Mouse (Mus musculus): ENCODE measurements around the gene Pdx1. TPM values are rescaled to one million over a fixed set of nuclear protein-coding genes. Genes with fewer than 3 reads are reported as not detected.

Pdx1 gene
- polyA plus RNA-seq (2015; fragmentation: Nextera tagmentation; extraction: Ambion mirVana), result not detected in 2 replicates

- no peak for ATAC-seq (ENCODE audit: low FRiP score)
- H3K27ac ChIP-seq (replicated peaks), result no peak within 1 kb of the TSS
- H3K4me3 ChIP-seq (replicated peaks), result no peak within 1 kb of the TSS
- H3K27me3 ChIP-seq (replicated peaks), result peaks cover 93% of the 10 kb centered on the region
- no peak within 1 kb of the TSS for H3K4me2 ChIP-seq
- H3K4me1 ChIP-seq, result no peaks in the 10 kb centered on the region
- no peaks in the 10 kb centered on the region for H3K36me3 ChIP-seq
- under 1% methylated on average over 44 of the region's 44 CpGs for WGBS
- no peak within 1 kb of the TSS for H3K9ac ChIP-seq (replicated peaks)
- H3K9me3 ChIP-seq (replicated peaks), result no peaks in the 10 kb centered on the region
Observed at GRCm38 (mm10) chr5:147269926-147270672, at the start of gene Pdx1. Gene Pdx1, plus strand, starts transcription at chr5:147269959.

DNA sequence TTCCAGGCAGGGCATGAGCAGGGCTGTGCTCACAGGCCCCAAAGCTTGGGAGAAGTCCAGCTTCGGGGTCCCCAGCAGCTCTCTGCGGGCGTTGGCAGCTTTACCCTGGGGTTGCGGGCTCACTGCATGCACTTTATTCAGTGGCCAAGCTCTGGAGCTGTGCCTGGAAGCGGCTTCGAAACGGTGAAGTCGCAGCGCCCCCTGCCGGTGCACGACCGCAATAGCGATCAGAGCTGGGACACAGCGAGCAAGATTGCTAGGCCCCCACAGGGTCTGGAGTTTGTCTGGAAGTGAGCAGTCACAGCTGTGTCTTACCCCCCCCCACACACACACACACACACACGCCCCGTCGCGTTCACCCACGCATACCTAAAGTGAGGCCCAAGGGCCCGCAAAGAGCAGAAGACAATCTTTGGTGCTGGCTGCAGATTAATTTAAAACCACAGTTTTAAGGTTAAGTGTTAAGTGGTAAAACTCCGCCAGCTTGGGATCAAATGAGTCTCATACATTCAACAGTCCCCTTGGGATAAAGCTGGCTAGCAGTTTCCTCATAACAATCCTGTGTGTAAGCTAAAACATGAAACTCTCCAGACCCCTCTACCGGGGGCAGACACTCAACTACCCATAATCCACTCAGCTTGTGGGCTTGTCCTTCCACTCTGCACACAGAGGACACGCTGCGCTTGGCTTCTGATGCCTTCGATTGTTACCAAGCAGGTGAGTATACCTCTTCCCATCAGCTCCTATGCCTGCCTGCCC, 42.2 kb upstream of the Pdx1 start:
- H3K4me3 ChIP-seq (replicated peaks), result no peak overlapping the region
- H3K4me1 ChIP-seq, result peaks cover 14% of the 10 kb centered on the region
- H3K36me3 ChIP-seq, result no peaks in the 10 kb centered on the region
- peak overlapping the region; percentile 27; the same call in 1 of the 2 replicates for H3K4me2 ChIP-seq
- 17% methylated on average over 25 of the region's 25 CpGs for WGBS
- H3K27ac ChIP-seq (replicated peaks), result no peak overlapping the region
- H3K9ac ChIP-seq (replicated peaks), result no peak overlapping the region
- ATAC-seq (ENCODE audit: low FRiP score), result peak; percentile 59; the same call in 1 of the 2 replicates
- peaks cover 51% of the 10 kb centered on the region for H3K27me3 ChIP-seq (replicated peaks)
- H3K9me3 ChIP-seq (replicated peaks), result no peaks in the 10 kb centered on the region

- H3K9me3 ChIP-seq (replicated peaks), result no peaks in the 10 kb centered on the region
- no peak overlapping the region for H3K4me2 ChIP-seq
- H3K4me3 ChIP-seq (replicated peaks), result no peak overlapping the region
- H3K36me3 ChIP-seq, result no peaks in the 10 kb centered on the region
- ATAC-seq (ENCODE audit: low FRiP score), result no peak
- H3K27me3 ChIP-seq (replicated peaks), result no peaks in the 10 kb centered on the region
- WGBS, result 55% methylated on average over 21 of the region's 21 CpGs
- H3K9ac ChIP-seq (replicated peaks), result no peak overlapping the region
- no peak overlapping the region for H3K27ac ChIP-seq (replicated peaks)
- no peaks in the 10 kb centered on the region for H3K4me1 ChIP-seq
Observed at GRCm38 (mm10) chr5:147235406-147236309, 34.1 kb upstream of the Pdx1 start.

DNA sequence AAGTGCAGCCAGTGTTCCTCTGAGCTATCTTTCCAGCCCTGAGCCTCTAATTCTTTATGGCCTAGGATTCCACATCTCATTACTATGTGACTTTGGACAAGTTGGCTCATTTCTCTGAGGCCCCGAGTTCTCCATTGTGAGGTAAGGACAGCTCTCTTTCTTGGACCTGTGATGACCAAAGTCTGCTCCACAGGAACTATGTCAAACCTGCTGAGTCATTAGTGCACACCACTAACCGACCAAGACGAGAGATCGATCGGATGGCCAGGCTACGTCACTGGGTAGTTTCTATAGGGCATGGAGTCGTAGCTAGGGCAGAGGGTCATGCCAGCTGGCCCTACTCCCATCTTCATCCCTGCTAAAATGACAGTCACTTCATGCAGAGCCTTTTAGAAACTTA, 25.9 kb upstream of the Pdx1 start:
- Histone ChIP-seq H3K27me3 (replicated peaks) (no peaks in the 10 kb centered on the region), H3K9me3 (replicated peaks) (no peaks in the 10 kb centered on the region), H3K9ac (replicated peaks) (no peak overlapping the region), H3K36me3 (no peaks in the 10 kb centered on the region), H3K27ac (replicated peaks) (no peak overlapping the region), H3K4me1 (no peaks in the 10 kb centered on the region), H3K4me2 (no peak overlapping the region), H3K4me3 (replicated peaks) (no peak overlapping the region)
- 88% methylated on average over 7 of the region's 7 CpGs for WGBS
- no peak for ATAC-seq (ENCODE audit: low FRiP score)

DNA sequence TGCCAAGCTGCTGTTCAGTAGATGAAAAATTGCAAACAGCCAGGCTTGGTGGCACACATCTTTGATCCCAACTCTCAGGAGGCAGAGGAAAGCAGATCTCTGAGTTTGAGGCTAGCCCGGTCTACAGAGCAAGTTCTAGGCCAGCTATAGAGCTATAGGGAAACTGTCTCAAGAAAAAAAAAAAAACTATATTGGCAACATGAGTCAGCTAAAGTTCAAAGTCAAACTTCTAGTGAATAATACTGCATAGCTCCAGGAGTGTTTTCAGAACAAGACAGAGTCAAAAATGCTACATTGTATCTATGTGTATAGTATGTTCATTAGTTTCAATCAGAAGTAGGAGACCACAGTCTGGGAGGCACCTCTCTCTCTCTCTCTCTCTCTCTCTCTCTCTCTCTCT, 9.6 kb upstream of the Pdx1 start:
- WGBS, result 86% methylated on average over 1 of the region's 1 CpGs
- Histone ChIP-seq H3K27me3 (replicated peaks) (peaks cover 20% of the 10 kb centered on the region), H3K27ac (replicated peaks) (no peak overlapping the region), H3K9ac (replicated peaks) (no peak overlapping the region), H3K36me3 (no peaks in the 10 kb centered on the region), H3K9me3 (replicated peaks) (no peaks in the 10 kb centered on the region), H3K4me2 (no peak overlapping the region), H3K4me3 (replicated peaks) (no peak overlapping the region), H3K4me1 (no peaks in the 10 kb centered on the region)
- no peak for ATAC-seq (ENCODE audit: low FRiP score)

DNA sequence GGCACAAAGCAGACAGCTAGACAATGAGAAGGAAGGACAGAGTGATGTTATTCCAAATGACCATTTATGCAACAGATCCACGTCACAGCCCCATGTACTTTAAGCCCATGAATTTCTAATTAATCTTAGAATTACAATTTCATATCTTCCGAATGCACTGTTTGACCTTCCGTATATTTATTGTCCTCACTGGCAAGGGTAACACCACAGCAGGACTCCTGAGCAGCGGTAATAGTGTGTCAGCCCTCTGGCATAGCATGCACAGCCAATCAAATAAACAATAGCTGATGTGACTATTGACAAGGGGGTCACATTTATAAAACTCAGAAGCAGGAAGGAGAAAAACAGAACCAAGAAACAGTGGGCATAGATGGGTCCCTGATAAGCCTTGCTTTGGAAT, 9.0 kb upstream of the Pdx1 start:
- Histone ChIP-seq H3K4me3 (replicated peaks) (no peak overlapping the region), H3K4me2 (no peak overlapping the region), H3K4me1 (no peaks in the 10 kb centered on the region), H3K9me3 (replicated peaks) (no peaks in the 10 kb centered on the region), H3K27me3 (replicated peaks) (peaks cover 25% of the 10 kb centered on the region), H3K36me3 (no peaks in the 10 kb centered on the region), H3K27ac (replicated peaks) (no peak overlapping the region), H3K9ac (replicated peaks) (no peak overlapping the region)
- WGBS, result 75% methylated on average over 4 of the region's 4 CpGs
- ATAC-seq (ENCODE audit: low FRiP score), result no peak

DNA sequence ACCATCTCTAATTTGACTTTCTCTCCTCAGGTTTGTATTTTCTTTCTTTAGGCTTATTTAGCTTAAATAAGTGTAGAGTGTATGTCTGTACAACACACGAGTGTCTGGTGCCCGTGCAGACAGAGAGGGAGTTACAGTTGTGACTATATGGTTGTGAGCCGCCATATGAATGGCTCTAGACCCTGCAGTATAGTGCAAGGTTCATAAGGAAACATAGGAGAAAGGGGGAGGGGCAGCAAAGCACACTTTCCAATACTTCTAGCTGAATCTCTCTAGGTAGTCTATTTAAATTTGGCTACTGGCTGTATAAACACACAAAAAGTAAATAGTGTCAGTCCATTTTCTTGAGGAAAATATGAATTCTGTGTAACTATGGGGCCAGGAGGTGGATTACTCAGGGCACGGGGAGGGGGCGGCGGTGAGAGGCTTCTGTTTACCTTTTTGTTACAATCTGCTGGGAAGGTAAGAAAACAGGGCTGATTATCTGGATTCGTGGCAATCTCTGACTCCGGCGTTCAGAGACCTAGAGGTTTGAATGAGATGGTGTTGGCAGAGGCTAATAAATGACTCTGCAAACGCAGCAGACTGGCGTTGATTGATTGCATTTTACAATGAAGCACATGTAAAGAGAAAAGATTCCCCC, 7.7 kb upstream of the Pdx1 start:
- Histone ChIP-seq H3K4me1 (no peaks in the 10 kb centered on the region), H3K27ac (replicated peaks) (no peak overlapping the region), H3K4me2 (no peak overlapping the region), H3K9me3 (replicated peaks) (no peaks in the 10 kb centered on the region), H3K36me3 (no peaks in the 10 kb centered on the region), H3K4me3 (replicated peaks) (no peak overlapping the region), H3K27me3 (replicated peaks) (peaks cover 37% of the 10 kb centered on the region), H3K9ac (replicated peaks) (no peak overlapping the region)
- 34% methylated on average over 11 of the region's 11 CpGs for WGBS
- no peak for ATAC-seq (ENCODE audit: low FRiP score)

- H3K4me1 ChIP-seq, result no peaks in the 10 kb centered on the region
- H3K9me3 ChIP-seq (replicated peaks), result no peaks in the 10 kb centered on the region
- no peak overlapping the region for H3K27ac ChIP-seq (replicated peaks)
- 33% methylated on average over 4 of the region's 4 CpGs for WGBS
- no peak overlapping the region for H3K4me3 ChIP-seq (replicated peaks)
- ATAC-seq (ENCODE audit: low FRiP score), result no peak
- no peaks in the 10 kb centered on the region for H3K36me3 ChIP-seq
- H3K9ac ChIP-seq (replicated peaks), result no peak overlapping the region
- peaks cover 55% of the 10 kb centered on the region for H3K27me3 ChIP-seq (replicated peaks)
- no peak overlapping the region for H3K4me2 ChIP-seq
Observed at GRCm38 (mm10) chr5:147263945-147264344, 5.8 kb upstream of the Pdx1 start.

DNA sequence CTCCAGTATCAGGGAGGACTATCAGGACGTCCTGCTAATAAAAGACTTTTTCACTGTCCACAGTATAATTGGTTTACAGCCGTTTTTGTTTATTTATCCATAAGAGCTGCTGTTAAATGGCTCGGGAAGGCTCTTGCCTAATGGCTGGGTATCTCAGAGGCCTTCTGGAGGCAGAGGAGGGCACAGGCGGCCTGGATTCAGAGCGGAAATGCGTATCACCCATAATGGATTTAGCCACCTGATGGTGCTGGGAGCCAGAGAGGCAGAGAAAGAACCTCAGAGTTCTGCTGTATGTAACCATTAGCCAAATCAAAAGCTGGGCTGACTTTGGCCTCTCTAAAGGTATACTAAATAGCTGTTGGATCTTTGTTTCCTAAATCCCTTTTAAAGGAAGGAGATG, 2.3 kb upstream of the Pdx1 start:
- no peak overlapping the region for H3K27ac ChIP-seq (replicated peaks)
- ATAC-seq (ENCODE audit: low FRiP score), result no peak
- WGBS, result 11% methylated on average over 6 of the region's 6 CpGs
- H3K9ac ChIP-seq (replicated peaks), result no peak overlapping the region
- no peaks in the 10 kb centered on the region for H3K4me1 ChIP-seq
- no peaks in the 10 kb centered on the region for H3K9me3 ChIP-seq (replicated peaks)
- H3K36me3 ChIP-seq, result no peaks in the 10 kb centered on the region
- H3K4me3 ChIP-seq (replicated peaks), result no peak overlapping the region
- H3K27me3 ChIP-seq (replicated peaks), result peaks cover 85% of the 10 kb centered on the region
- H3K4me2 ChIP-seq, result no peak overlapping the region

GRCm38 (mm10) chr5:147268728-147269127, 1.0 kb upstream of the Pdx1 start:
- Histone ChIP-seq H3K4me3 (replicated peaks) (no peak overlapping the region), H3K27me3 (replicated peaks) (peaks cover 91% of the 10 kb centered on the region), H3K9me3 (replicated peaks) (no peaks in the 10 kb centered on the region), H3K4me2 (no peak overlapping the region), H3K9ac (replicated peaks) (no peak overlapping the region), H3K36me3 (no peaks in the 10 kb centered on the region), H3K27ac (replicated peaks) (no peak overlapping the region), H3K4me1 (no peaks in the 10 kb centered on the region)
- WGBS, result 3% methylated on average over 8 of the region's 8 CpGs
- no peak for ATAC-seq (ENCODE audit: low FRiP score)

DNA sequence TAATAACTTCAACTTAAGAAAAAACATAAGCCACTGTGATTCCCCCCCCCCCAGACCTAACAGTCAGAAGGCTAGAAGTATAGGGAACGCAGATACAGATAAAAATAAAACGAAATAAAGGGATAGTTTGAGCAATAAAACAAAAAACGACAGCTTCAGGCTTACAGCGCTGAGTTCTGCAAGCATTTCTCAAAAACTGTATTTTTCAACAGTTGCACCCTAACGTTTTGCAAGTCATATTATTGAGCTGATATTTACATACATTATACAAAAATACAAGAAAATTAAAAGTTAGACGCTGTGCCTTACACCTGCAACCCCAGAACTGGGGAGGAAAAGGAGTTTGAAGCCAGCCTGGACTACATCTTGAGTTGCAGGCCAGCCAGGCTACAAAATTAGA, 388 bp upstream of the Pdx1 start:
- no peak overlapping the region for H3K9ac ChIP-seq (replicated peaks)
- no peak overlapping the region for H3K4me3 ChIP-seq (replicated peaks)
- H3K4me2 ChIP-seq, result no peak overlapping the region
- H3K27me3 ChIP-seq (replicated peaks), result peaks cover 90% of the 10 kb centered on the region
- no peaks in the 10 kb centered on the region for H3K4me1 ChIP-seq
- ATAC-seq (ENCODE audit: low FRiP score), result no peak
- WGBS, result 5% methylated on average over 6 of the region's 6 CpGs
- H3K9me3 ChIP-seq (replicated peaks), result no peaks in the 10 kb centered on the region
- no peak overlapping the region for H3K27ac ChIP-seq (replicated peaks)
- no peaks in the 10 kb centered on the region for H3K36me3 ChIP-seq

Measured in neural tube, embryonic 15.5 days (tissue).